Mouse (Mus musculus) c-Kit-positive CD71-positive TER-119-negative erythroid progenitor cells, embryonic 14.5 days (primary cell): Measurements from ENCODE around the gene Add1.

Experiments used
- DNase-seq: peaks from one replicate; pipeline ENCODE4 v3.0.0-alpha.2; 2013; ENCODE audit warnings: low read depth

The Add1 gene

GRCm38 (mm10) chr5:34670280-34670679, 96.8 kb downstream of the Add1 start:
- peak; percentile 36 for DNase-seq
